Mouse (Mus musculus) testis, adult 2 months (tissue): Measurements from ENCODE around the gene Aasdh. TPM values are rescaled to one million over a fixed set of nuclear protein-coding genes. Genes with fewer than 3 reads are reported as not detected.

Experiments
- H3K27ac ChIP-seq: fragments of 200-500 bp; 2 replicates; pipeline ENCODE4 v1.5.1; 2012; ENCODE audit warnings: low read depth, low read length; ENCODE audit not compliant: control insufficient read depth, insufficient read depth
- H3K27me3 ChIP-seq: fragments of 200-500 bp; 2 replicates; pipeline ENCODE4 v1.6.1; 2012; ENCODE audit warnings: mild to moderate bottlenecking, low read length, moderate library complexity; ENCODE audit not compliant: control insufficient read depth, insufficient read depth
- H3K36me3 ChIP-seq: fragments of 200-500 bp; 2 replicates; pipeline ENCODE4 v1.6.1; 2012; ENCODE audit warnings: mild to moderate bottlenecking, low read length; ENCODE audit not compliant: control insufficient read depth, insufficient read depth
- H3K4me1 ChIP-seq: fragments of 200-500 bp; 2 replicates; pipeline ENCODE4 v1.6.1; 2012; ENCODE audit warnings: low read length; ENCODE audit not compliant: control insufficient read depth, insufficient read depth
- H3K4me3 ChIP-seq: fragments of 200-500 bp; 2 replicates; pipeline ENCODE4 v1.5.1; 2012; ENCODE audit warnings: low read depth, mild to moderate bottlenecking, low read length, moderate library complexity, mixed read lengths; ENCODE audit not compliant: control insufficient read depth
- CTCF ChIP-seq: fragments of 200-500 bp; IDR thresholded peaks from 2 replicates; pipeline ENCODE4 v1.5.1; 2012; ENCODE audit warnings: low read depth, mild to moderate bottlenecking, inconsistent platforms, low read length, moderate library complexity; ENCODE audit not compliant: control insufficient read depth, insufficient read depth, insufficient replicate concordance
- POLR2A ChIP-seq: fragments of 200-500 bp; IDR thresholded peaks from 2 replicates; pipeline ENCODE4 v1.6.1; 2012; ENCODE audit warnings: low read depth, mild to moderate bottlenecking, inconsistent platforms, low read length, moderate library complexity; ENCODE audit not compliant: control insufficient read depth
- polyA plus RNA-seq: library from polyadenylated mRNA; depleted of rRNA; stranded (reverse); fragments of >200 nt; gene quantifications from 2 replicates; pipeline ENCODE4 v1.2.3, GENCODE M21; 2012; rRNA removed

Aasdh gene
- polyA plus RNA-seq, 1 experiment: 15.8 TPM

DNA sequence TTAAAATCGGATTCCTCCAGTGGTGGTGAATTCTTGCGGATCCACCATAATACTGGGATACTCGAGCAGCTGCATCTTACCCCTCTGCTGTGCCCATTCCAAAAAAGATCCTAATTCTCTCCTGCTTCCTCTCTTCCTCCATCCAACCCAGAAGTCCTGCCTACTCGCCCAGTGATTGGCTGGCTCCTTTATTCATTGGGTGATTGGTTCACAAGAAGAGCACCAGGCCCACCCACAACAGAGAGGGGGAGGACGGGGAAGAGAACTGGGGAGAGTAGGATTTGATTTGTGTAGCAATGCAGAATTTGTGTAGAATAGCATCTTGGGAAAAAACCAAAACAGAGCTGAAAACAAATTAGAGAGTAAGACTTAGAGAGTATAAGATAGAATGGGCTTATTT, 68.3 kb downstream of the Aasdh start:
- Histone ChIP-seq H3K27ac (no peak overlapping the region), H3K27me3 (no peaks in the 10 kb centered on the region), H3K36me3 (no peaks in the 10 kb centered on the region), H3K4me3 (no peak overlapping the region), H3K4me1 (no peaks in the 10 kb centered on the region; the same call in 1 of the 2 replicates)
- TF ChIP-seq POLR2A (no peak), CTCF (no peak)

DNA sequence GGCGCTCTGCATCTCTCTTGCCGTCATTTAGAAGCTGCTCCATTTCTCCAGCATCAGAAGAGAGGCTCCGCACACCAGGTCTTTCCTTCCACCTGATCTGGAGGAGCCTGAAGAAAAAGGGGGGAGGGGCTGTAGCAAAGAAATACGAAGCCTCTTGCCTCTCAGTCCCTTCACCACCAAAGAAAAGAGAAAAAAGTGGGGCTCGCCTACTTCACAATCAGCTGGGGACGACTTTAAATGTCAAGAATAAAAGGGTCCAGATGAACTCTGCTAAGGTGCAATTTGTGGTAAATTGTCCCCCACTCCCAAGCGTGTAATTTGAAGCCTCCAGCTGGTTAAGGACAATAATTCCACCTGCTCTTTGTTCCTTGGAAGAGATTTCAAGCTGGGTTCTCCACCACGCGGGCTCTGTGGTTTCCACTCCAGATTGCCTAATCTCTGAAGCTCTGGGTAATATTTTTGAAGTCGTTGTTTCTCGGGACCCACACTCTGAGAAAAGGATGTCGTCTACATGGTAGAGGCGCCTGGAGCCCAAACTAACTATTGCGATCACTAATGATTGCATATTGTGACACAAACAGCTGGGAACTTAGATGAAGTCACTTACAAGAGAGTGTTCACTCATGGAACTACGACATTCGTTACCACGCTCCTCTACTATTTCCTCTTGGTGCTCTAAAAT, 72.6 kb downstream of the Aasdh start:
- TF ChIP-seq CTCF: no peak
- TF ChIP-seq POLR2A: no peak
- Histone ChIP-seq H3K27ac (no peak overlapping the region), H3K27me3 (no peaks in the 10 kb centered on the region), H3K4me3 (peak overlapping the region; percentile 27), H3K36me3 (no peaks in the 10 kb centered on the region), H3K4me1 (no peaks in the 10 kb centered on the region; the same call in 1 of the 2 replicates)

DNA sequence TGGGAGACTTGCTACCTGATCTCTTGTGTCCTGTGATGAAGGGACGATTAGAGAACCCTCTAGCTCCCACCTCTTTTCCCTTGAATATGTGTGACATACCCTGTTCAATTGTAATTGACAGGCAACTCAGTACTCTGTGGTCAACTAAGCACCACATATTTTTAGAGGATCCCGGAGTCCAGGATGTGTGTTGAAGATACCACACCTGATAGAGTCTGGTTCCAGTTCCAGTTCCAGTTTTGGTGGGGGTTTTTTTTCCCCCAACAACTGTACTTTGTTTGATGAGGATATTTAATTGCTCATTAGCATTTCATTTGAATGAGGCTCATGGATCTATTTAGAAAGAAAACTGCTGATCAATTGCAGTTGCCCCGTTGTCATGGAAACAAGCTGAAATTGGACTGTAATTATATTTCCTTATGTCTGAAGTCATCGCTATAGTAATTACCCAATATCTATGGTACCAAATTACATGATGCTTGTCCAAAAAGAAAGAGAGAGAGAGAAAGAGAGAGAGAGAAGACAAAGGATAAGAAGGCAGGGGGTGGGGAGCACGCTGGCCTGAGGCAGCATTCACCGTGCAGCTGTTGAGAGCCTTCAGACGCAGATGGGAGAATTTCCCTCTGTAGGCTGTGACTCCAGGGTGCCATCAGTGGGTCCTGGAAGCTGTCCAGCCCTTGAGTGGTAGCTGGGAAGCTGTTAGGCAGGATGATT, 76.6 kb downstream of the Aasdh start:
- no peaks in the 10 kb centered on the region for H3K4me1 ChIP-seq

More for the DNA sequence above, 76.6 kb downstream of the Aasdh start:
- Histone ChIP-seq H3K4me3 (no peak overlapping the region), H3K36me3 (no peaks in the 10 kb centered on the region), H3K27me3 (no peaks in the 10 kb centered on the region), H3K27ac (no peak overlapping the region)
- no peak for TF ChIP-seq POLR2A
- no peak for TF ChIP-seq CTCF

Other genes starting within 250 kb of the Aasdh start
- 187 and 199 TPM in 2 replicates for gene C530008M17Rik, start 249.0 kb downstream of the Aasdh start, polyA plus RNA-seq
- 23.0 and 25.1 TPM in 2 replicates for gene Paics, start 45.8 kb upstream of the Aasdh start, polyA plus RNA-seq
- 2.7 and 4.0 TPM in 2 replicates for gene Ppat, start 46.1 kb upstream of the Aasdh start, polyA plus RNA-seq
- gene Srp72, start 69.2 kb upstream of the Aasdh start, polyA plus RNA-seq: 45.3 and 56.2 TPM in 2 replicates
- 84.8 and 131 TPM in 2 replicates for gene Arl9, start 98.5 kb upstream of the Aasdh start, polyA plus RNA-seq
- 145 and 149 TPM in 2 replicates for gene Thegl, start 110.5 kb upstream of the Aasdh start, polyA plus RNA-seq
- gene Hopx, start 209.6 kb upstream of the Aasdh start, polyA plus RNA-seq: 13.7 and 16.0 TPM in 2 replicates